Mouse (Mus musculus): ENCODE data around the gene Egflam. TPM values are rescaled to one million over a fixed set of nuclear protein-coding genes. Genes with fewer than 3 reads are reported as not detected.

The Egflam gene
- polyA plus RNA-seq, 1 experiment from 2014 or later = 15.3 TPM

- Histone ChIP-seq H3K4me2 (replicated peaks; ENCODE audit: low read depth, low read length) (no peak overlapping the region), H3K9me3 (ENCODE audit: control insufficient read depth, low read length) (no peaks in the 10 kb centered on the region), H3K4me1 (ENCODE audit: control insufficient read depth, insufficient read depth, low read length) (no peaks in the 10 kb centered on the region), H3K4me3 (ENCODE audit: low read length) (no peak overlapping the region), H3K36me3 (ENCODE audit: control insufficient read depth, insufficient read depth, low read length) (no peaks in the 10 kb centered on the region), H3K27ac (ENCODE audit: low read depth, low read length) (no peak overlapping the region), H3K9ac (ENCODE audit: low read depth, low read length) (no peak overlapping the region), H3K27me3 (ENCODE audit: control insufficient read depth, insufficient read depth, low read length) (no peaks in the 10 kb centered on the region)
- ATAC-seq (ENCODE audit: low FRiP score, low TSS enrichment) = no peak
- 81% methylated on average over 4 of the region's 4 CpGs for WGBS
Measured at GRCm38 (mm10) chr15:7308711-7309110, 89.5 kb downstream of the Egflam start.

GRCm38 (mm10) chr15:7299892-7300291 lies 98.3 kb downstream of the Egflam start:
- Histone ChIP-seq H3K9me3 (ENCODE audit: control insufficient read depth, low read length) (no peaks in the 10 kb centered on the region), H3K4me1 (ENCODE audit: control insufficient read depth, insufficient read depth, low read length) (no peaks in the 10 kb centered on the region), H3K36me3 (ENCODE audit: control insufficient read depth, insufficient read depth, low read length) (no peaks in the 10 kb centered on the region), H3K4me2 (replicated peaks; ENCODE audit: low read depth, low read length) (no peak overlapping the region), H3K27me3 (ENCODE audit: control insufficient read depth, insufficient read depth, low read length) (no peaks in the 10 kb centered on the region), H3K4me3 (ENCODE audit: low read length) (no peak overlapping the region), H3K27ac (ENCODE audit: low read depth, low read length) (no peak overlapping the region), H3K9ac (ENCODE audit: low read depth, low read length) (no peak overlapping the region)
- ATAC-seq (ENCODE audit: low FRiP score, low TSS enrichment) = no peak
- WGBS = 95% methylated on average over 1 of the region's 1 CpGs

GRCm38 (mm10) chr15:7295199-7295598 lies 103.0 kb downstream of the Egflam start:
- Histone ChIP-seq H3K9me3 (ENCODE audit: control insufficient read depth, low read length) (no peaks in the 10 kb centered on the region), H3K4me3 (ENCODE audit: low read length) (no peak overlapping the region), H3K4me2 (replicated peaks; ENCODE audit: low read depth, low read length) (no peak overlapping the region), H3K27ac (ENCODE audit: low read depth, low read length) (no peak overlapping the region), H3K9ac (ENCODE audit: low read depth, low read length) (no peak overlapping the region), H3K36me3 (ENCODE audit: control insufficient read depth, insufficient read depth, low read length) (no peaks in the 10 kb centered on the region), H3K4me1 (ENCODE audit: control insufficient read depth, insufficient read depth, low read length) (no peaks in the 10 kb centered on the region), H3K27me3 (ENCODE audit: control insufficient read depth, insufficient read depth, low read length) (no peaks in the 10 kb centered on the region)
- WGBS = 93% methylated on average over 1 of the region's 1 CpGs
- ATAC-seq (ENCODE audit: low FRiP score, low TSS enrichment) = no peak

GRCm38 (mm10) chr15:7292854-7293253 lies 105.3 kb downstream of the Egflam start:
- Histone ChIP-seq H3K4me1 (ENCODE audit: control insufficient read depth, insufficient read depth, low read length) (no peaks in the 10 kb centered on the region), H3K4me3 (ENCODE audit: low read length) (no peak overlapping the region), H3K27ac (ENCODE audit: low read depth, low read length) (no peak overlapping the region), H3K4me2 (replicated peaks; ENCODE audit: low read depth, low read length) (no peak overlapping the region), H3K9me3 (ENCODE audit: control insufficient read depth, low read length) (no peaks in the 10 kb centered on the region), H3K36me3 (ENCODE audit: control insufficient read depth, insufficient read depth, low read length) (no peaks in the 10 kb centered on the region), H3K27me3 (ENCODE audit: control insufficient read depth, insufficient read depth, low read length) (no peaks in the 10 kb centered on the region), H3K9ac (ENCODE audit: low read depth, low read length) (no peak overlapping the region)
- no peak for ATAC-seq (ENCODE audit: low FRiP score, low TSS enrichment)

GRCm38 (mm10) chr15:7290003-7290402 lies 108.2 kb downstream of the Egflam start:
- Histone ChIP-seq H3K36me3 (ENCODE audit: control insufficient read depth, insufficient read depth, low read length) (no peaks in the 10 kb centered on the region), H3K27ac (ENCODE audit: low read depth, low read length) (no peak overlapping the region), H3K4me3 (ENCODE audit: low read length) (no peak overlapping the region), H3K9ac (ENCODE audit: low read depth, low read length) (no peak overlapping the region), H3K4me2 (replicated peaks; ENCODE audit: low read depth, low read length) (no peak overlapping the region), H3K4me1 (ENCODE audit: control insufficient read depth, insufficient read depth, low read length) (no peaks in the 10 kb centered on the region), H3K27me3 (ENCODE audit: control insufficient read depth, insufficient read depth, low read length) (no peaks in the 10 kb centered on the region), H3K9me3 (ENCODE audit: control insufficient read depth, low read length) (no peaks in the 10 kb centered on the region)
- no peak for ATAC-seq (ENCODE audit: low FRiP score, low TSS enrichment)
- 81% methylated on average over 4 of the region's 4 CpGs for WGBS

GRCm38 (mm10) chr15:7289516-7289915 lies 108.7 kb downstream of the Egflam start:
- H3K27me3 ChIP-seq (ENCODE audit: control insufficient read depth, insufficient read depth, low read length) = no peaks in the 10 kb centered on the region
- no peak overlapping the region for H3K9ac ChIP-seq (ENCODE audit: low read depth, low read length)
- no peak overlapping the region for H3K27ac ChIP-seq (ENCODE audit: low read depth, low read length)
- 74% methylated on average over 14 of the region's 14 CpGs for WGBS
- no peak for ATAC-seq (ENCODE audit: low FRiP score, low TSS enrichment)
- H3K4me2 ChIP-seq (replicated peaks; ENCODE audit: low read depth, low read length) = no peak overlapping the region
- H3K4me3 ChIP-seq (ENCODE audit: low read length) = no peak overlapping the region
- H3K36me3 ChIP-seq (ENCODE audit: control insufficient read depth, insufficient read depth, low read length) = no peaks in the 10 kb centered on the region
- no peaks in the 10 kb centered on the region for H3K9me3 ChIP-seq (ENCODE audit: control insufficient read depth, low read length)
- H3K4me1 ChIP-seq (ENCODE audit: control insufficient read depth, insufficient read depth, low read length) = no peaks in the 10 kb centered on the region

GRCm38 (mm10) chr15:7288841-7289424 lies 109.3 kb downstream of the Egflam start:
- H3K9me3 ChIP-seq (ENCODE audit: control insufficient read depth, low read length) = no peaks in the 10 kb centered on the region

GRCm38 (mm10) chr15:7287911-7288310 lies 110.3 kb downstream of the Egflam start:
- no peak for ATAC-seq (ENCODE audit: low FRiP score, low TSS enrichment)
- Histone ChIP-seq H3K36me3 (ENCODE audit: control insufficient read depth, insufficient read depth, low read length) (no peaks in the 10 kb centered on the region), H3K4me1 (ENCODE audit: control insufficient read depth, insufficient read depth, low read length) (no peaks in the 10 kb centered on the region), H3K4me2 (replicated peaks; ENCODE audit: low read depth, low read length) (no peak overlapping the region), H3K27me3 (ENCODE audit: control insufficient read depth, insufficient read depth, low read length) (no peaks in the 10 kb centered on the region), H3K9me3 (ENCODE audit: control insufficient read depth, low read length) (no peaks in the 10 kb centered on the region), H3K27ac (ENCODE audit: low read depth, low read length) (no peak overlapping the region), H3K9ac (ENCODE audit: low read depth, low read length) (no peak overlapping the region), H3K4me3 (ENCODE audit: low read length) (no peak overlapping the region)
- WGBS = 85% methylated on average over 3 of the region's 3 CpGs

More at GRCm38 (mm10) chr15:7288841-7289424, 109.3 kb downstream of the Egflam start:
- H3K4me3 ChIP-seq (ENCODE audit: low read length) = no peak overlapping the region
- no peak overlapping the region for H3K9ac ChIP-seq (ENCODE audit: low read depth, low read length)
- no peaks in the 10 kb centered on the region for H3K27me3 ChIP-seq (ENCODE audit: control insufficient read depth, insufficient read depth, low read length)
- WGBS = 46% methylated on average over 4 of the region's 4 CpGs
- no peak overlapping the region for H3K4me2 ChIP-seq (replicated peaks; ENCODE audit: low read depth, low read length)
- no peak for ATAC-seq (ENCODE audit: low FRiP score, low TSS enrichment)
- H3K4me1 ChIP-seq (ENCODE audit: control insufficient read depth, insufficient read depth, low read length) = no peaks in the 10 kb centered on the region
- H3K27ac ChIP-seq (ENCODE audit: low read depth, low read length) = no peak overlapping the region
- H3K36me3 ChIP-seq (ENCODE audit: control insufficient read depth, insufficient read depth, low read length) = no peaks in the 10 kb centered on the region

GRCm38 (mm10) chr15:7281579-7281978 lies 116.6 kb downstream of the Egflam start:
- WGBS = 72% methylated on average over 6 of the region's 6 CpGs
- no peaks in the 10 kb centered on the region for H3K27me3 ChIP-seq (ENCODE audit: control insufficient read depth, insufficient read depth, low read length)
- H3K27ac ChIP-seq (ENCODE audit: low read depth, low read length) = no peak overlapping the region
- H3K4me1 ChIP-seq (ENCODE audit: control insufficient read depth, insufficient read depth, low read length) = no peaks in the 10 kb centered on the region
- no peak overlapping the region for H3K4me3 ChIP-seq (ENCODE audit: low read length)
- no peaks in the 10 kb centered on the region for H3K36me3 ChIP-seq (ENCODE audit: control insufficient read depth, insufficient read depth, low read length)
- H3K4me2 ChIP-seq (replicated peaks; ENCODE audit: low read depth, low read length) = no peak overlapping the region
- H3K9me3 ChIP-seq (ENCODE audit: control insufficient read depth, low read length) = no peaks in the 10 kb centered on the region
- H3K9ac ChIP-seq (ENCODE audit: low read depth, low read length) = no peak overlapping the region
- no peak for ATAC-seq (ENCODE audit: low FRiP score, low TSS enrichment)

All from kidney, embryonic 14.5 days (tissue).